Mouse (Mus musculus) neural tube, embryonic 15.5 days (tissue): Measurements from ENCODE around the gene Snx20. TPM values are rescaled to one million over a fixed set of nuclear protein-coding genes. Genes with fewer than 3 reads are reported as not detected.
"Not testable (repeated sequence)": the region's sequence is repeated elsewhere in the genome, so short reads cannot be mapped to it uniquely, and the experiment has no call there.

Experiments used
- ATAC-seq: fragments of 200-750 bp; cut with Nextera tagmentation; 2 replicates; pipeline ENCODE4 v1.8.0; 2017; ENCODE audit warnings: mild to moderate bottlenecking, moderate TSS enrichment, moderate library complexity; ENCODE audit not compliant: low FRiP score
- H3K27ac ChIP-seq: fragments of 300-500 bp; sonication (generic); replicated peaks from 2 replicates; pipeline ENCODE4 v1.5.1; 2015; ENCODE audit warnings: mild to moderate bottlenecking, inconsistent platforms
- H3K27me3 ChIP-seq: fragments of 300-500 bp; sonication (generic); replicated peaks from 2 replicates; pipeline ENCODE4 v1.6.1; 2015; ENCODE audit warnings: inconsistent platforms
- H3K36me3 ChIP-seq: fragments of 300-500 bp; sonication (generic); 2 replicates; pipeline ENCODE4 v1.6.1; 2015; ENCODE audit warnings: inconsistent platforms
- H3K4me1 ChIP-seq: fragments of 300-500 bp; sonication (generic); 2 replicates; pipeline ENCODE4 v1.6.1; 2015; ENCODE audit warnings: inconsistent platforms
- H3K4me2 ChIP-seq: fragments of 300-500 bp; sonication (generic); 2 replicates; pipeline ENCODE4 v1.6.1; 2015; ENCODE audit warnings: inconsistent platforms, mild to moderate bottlenecking, moderate library complexity
- H3K4me3 ChIP-seq: fragments of 300-500 bp; sonication (generic); replicated peaks from 2 replicates; pipeline ENCODE4 v1.5.1; 2015; ENCODE audit warnings: mild to moderate bottlenecking, inconsistent platforms
- H3K9ac ChIP-seq: fragments of 300-500 bp; sonication (generic); replicated peaks from 2 replicates; pipeline ENCODE4 v1.6.1; 2015; ENCODE audit warnings: mild to moderate bottlenecking, inconsistent platforms
- H3K9me3 ChIP-seq: fragments of 300-500 bp; sonication (generic); replicated peaks from 2 replicates; pipeline ENCODE4 v1.6.1; 2016; ENCODE audit warnings: inconsistent platforms
- WGBS: fragments of 180-500 bp; shearing (Covaris S2); methylation state at CpG from one replicate; pipeline ENCODE4 v1.1.7; 2015; ENCODE audit warnings: mixed read lengths; 5-methylcytosine and 5-hydroxymethylcytosine counted together
- polyA plus RNA-seq: library from polyadenylated mRNA; unstranded; fragments of >200 nt; fragmentation: Nextera tagmentation; extraction: Ambion mirVana; gene quantifications from 2 replicates; pipeline ENCODE4 v1.2.1, GENCODE M21; 2015

Snx20 gene
- polyA plus RNA-seq, 1 experiment from 2014 or later = 1.2 TPM

DNA sequence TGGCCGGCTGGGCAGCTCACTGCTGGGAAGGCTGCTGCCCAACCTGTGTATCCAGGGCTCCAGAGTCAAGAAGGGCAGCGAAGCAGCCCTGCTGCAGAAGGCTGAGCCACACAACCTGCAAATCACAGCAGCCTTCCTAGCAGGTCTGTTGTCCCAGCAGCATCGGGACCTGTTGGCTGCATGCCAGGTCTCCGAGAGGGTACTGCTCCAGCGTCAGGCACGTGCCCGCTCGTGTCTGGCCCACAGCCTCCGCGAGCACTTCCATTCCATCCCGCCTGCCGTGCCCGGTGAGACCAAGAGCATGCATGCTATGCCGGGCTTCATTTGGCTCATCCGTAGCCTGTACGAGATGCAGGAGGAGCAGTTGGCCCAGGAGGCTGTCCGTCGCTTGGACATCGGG is 29.0 kb upstream of the Snx20 start:
- Histone ChIP-seq H3K36me3 (no peaks in the 10 kb centered on the region), H3K4me3 (no peak overlapping the region), H3K4me1 (peaks cover 12% of the 10 kb centered on the region), H3K4me2 (no peak overlapping the region), H3K27ac (no peak overlapping the region), H3K9me3 (no peaks in the 10 kb centered on the region), H3K27me3 (no peaks in the 10 kb centered on the region), H3K9ac (no peak overlapping the region)
- 73% methylated on average over 19 of the region's 19 CpGs for WGBS
- no peak for ATAC-seq

- Histone ChIP-seq H3K4me3 (no peak overlapping the region), H3K36me3 (no peaks in the 10 kb centered on the region), H3K4me2 (no peak overlapping the region), H3K27ac (no peak overlapping the region), H3K4me1 (peaks cover 12% of the 10 kb centered on the region), H3K9me3 (no peaks in the 10 kb centered on the region), H3K9ac (no peak overlapping the region), H3K27me3 (no peaks in the 10 kb centered on the region)
- ATAC-seq = no peak
- WGBS = 77% methylated on average over 16 of the region's 16 CpGs
These were observed 28.2 kb upstream of the Snx20 start for GRCm38 (mm10) chr8:88664121-88664520.

GRCm38 (mm10) chr8:88662401-88662821 is 26.5 kb upstream of the Snx20 start:
- ATAC-seq = no peak
- H3K27me3 ChIP-seq = no peaks in the 10 kb centered on the region
- no peaks in the 10 kb centered on the region for H3K9me3 ChIP-seq
- no peak overlapping the region for H3K4me2 ChIP-seq
- no peak overlapping the region for H3K4me3 ChIP-seq
- H3K27ac ChIP-seq = no peak overlapping the region
- WGBS = 85% methylated on average over 6 of the region's 6 CpGs
- H3K36me3 ChIP-seq = no peaks in the 10 kb centered on the region
- peaks cover 5% of the 10 kb centered on the region; the same call in 1 of the 2 replicates for H3K4me1 ChIP-seq
- no peak overlapping the region for H3K9ac ChIP-seq

GRCm38 (mm10) chr8:88659873-88660272 is 23.9 kb upstream of the Snx20 start:
- Histone ChIP-seq H3K9me3 (no peaks in the 10 kb centered on the region), H3K27ac (no peak overlapping the region), H3K9ac (no peak overlapping the region), H3K36me3 (no peaks in the 10 kb centered on the region), H3K4me1 (peaks cover 2% of the 10 kb centered on the region; the same call in 1 of the 2 replicates), H3K4me3 (no peak overlapping the region), H3K27me3 (no peaks in the 10 kb centered on the region), H3K4me2 (no peak overlapping the region)
- 77% methylated on average over 3 of the region's 3 CpGs for WGBS
- no peak for ATAC-seq

GRCm38 (mm10) chr8:88655334-88655733 is 19.4 kb upstream of the Snx20 start:
- peaks cover 6% of the 10 kb centered on the region; the same call in 1 of the 2 replicates for H3K27me3 ChIP-seq

GRCm38 (mm10) chr8:88651122-88651521 is 15.2 kb upstream of the Snx20 start:
- H3K36me3 ChIP-seq, ATAC-seq, H3K4me2 ChIP-seq, H3K9me3 ChIP-seq, H3K27ac ChIP-seq, H3K9ac ChIP-seq, H3K4me3 ChIP-seq: not testable (repeated sequence)
- H3K4me1 ChIP-seq = peaks cover 29% of the 10 kb centered on the region
- WGBS = 75% methylated on average over 4 of the region's 4 CpGs
- H3K27me3 ChIP-seq = peaks cover 16% of the 10 kb centered on the region

More at GRCm38 (mm10) chr8:88655334-88655733, 19.4 kb upstream of the Snx20 start:
- Histone ChIP-seq H3K4me2 (no peak overlapping the region), H3K27ac (no peak overlapping the region), H3K9me3 (no peaks in the 10 kb centered on the region), H3K4me3 (no peak overlapping the region), H3K9ac (no peak overlapping the region), H3K36me3 (no peaks in the 10 kb centered on the region), H3K4me1 (peaks cover 14% of the 10 kb centered on the region)
- ATAC-seq = no peak

DNA sequence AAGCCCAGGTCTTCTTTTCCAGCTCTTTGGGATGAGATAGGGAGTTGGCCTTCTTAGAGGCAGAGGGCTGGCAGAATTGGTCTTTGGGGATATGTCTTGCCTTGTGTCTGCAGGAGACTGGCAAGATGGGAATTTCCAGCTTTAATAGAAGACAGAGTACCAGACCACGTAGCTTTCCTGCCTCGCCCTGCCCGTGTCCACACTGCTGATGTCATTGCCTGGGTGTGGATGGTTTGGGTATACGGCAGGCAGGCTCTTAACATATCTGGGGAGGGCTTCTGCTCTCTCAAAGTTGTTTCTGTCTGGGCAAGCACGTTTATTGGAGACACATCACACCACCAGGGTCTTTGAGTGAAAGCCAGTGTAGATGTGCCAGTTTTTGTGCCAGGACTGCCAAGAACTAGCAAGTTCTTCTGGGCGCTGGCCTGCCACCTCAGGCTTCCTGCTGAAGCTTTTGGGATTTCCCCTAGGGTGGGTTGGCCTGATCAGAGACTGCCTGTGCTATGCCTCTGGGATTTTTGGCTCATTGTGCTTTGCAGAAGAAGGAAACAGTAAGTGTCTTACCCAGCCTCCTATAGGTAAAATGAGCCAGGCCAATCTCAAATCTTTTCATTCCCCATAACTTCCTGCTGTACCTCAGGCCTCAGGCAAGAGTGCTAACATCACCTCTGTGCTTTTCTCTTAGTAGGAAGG is 14.2 kb upstream of the Snx20 start:
- 82% methylated on average over 6 of the region's 6 CpGs for WGBS
- Histone ChIP-seq H3K27ac (no peak overlapping the region), H3K4me2 (no peak overlapping the region), H3K9me3 (no peaks in the 10 kb centered on the region), H3K36me3 (no peaks in the 10 kb centered on the region), H3K4me3 (no peak overlapping the region), H3K9ac (no peak overlapping the region), H3K4me1 (peaks cover 29% of the 10 kb centered on the region), H3K27me3 (peaks cover 16% of the 10 kb centered on the region)
- ATAC-seq = no peak

DNA sequence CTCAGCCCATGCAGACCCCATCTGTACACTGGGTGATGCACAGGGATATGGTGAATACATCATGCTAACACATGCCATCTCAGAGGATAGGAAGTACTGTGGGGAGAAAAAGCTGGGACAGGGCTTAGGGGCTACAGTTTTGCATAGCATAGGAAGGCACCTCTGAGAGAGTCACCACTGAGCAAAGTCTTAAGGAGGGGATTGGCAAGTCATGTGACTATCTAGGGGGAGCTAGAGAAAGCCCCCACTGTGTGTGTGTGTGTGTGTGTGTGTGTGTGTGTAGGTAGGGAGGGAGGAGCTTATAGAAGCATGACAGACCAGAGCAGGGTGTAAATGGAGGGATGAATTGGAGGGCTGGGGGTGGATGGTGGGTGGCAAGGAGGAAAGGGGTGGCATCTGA is 12.4 kb upstream of the Snx20 start:
- H3K27me3 ChIP-seq = peaks cover 16% of the 10 kb centered on the region
- no peaks in the 10 kb centered on the region for H3K9me3 ChIP-seq
- H3K4me1 ChIP-seq = peaks cover 21% of the 10 kb centered on the region
- H3K36me3 ChIP-seq = no peaks in the 10 kb centered on the region
- no peak overlapping the region for H3K4me2 ChIP-seq
- H3K9ac ChIP-seq = no peak overlapping the region
- no peak overlapping the region for H3K27ac ChIP-seq
- no peak for ATAC-seq
- no peak overlapping the region for H3K4me3 ChIP-seq

DNA sequence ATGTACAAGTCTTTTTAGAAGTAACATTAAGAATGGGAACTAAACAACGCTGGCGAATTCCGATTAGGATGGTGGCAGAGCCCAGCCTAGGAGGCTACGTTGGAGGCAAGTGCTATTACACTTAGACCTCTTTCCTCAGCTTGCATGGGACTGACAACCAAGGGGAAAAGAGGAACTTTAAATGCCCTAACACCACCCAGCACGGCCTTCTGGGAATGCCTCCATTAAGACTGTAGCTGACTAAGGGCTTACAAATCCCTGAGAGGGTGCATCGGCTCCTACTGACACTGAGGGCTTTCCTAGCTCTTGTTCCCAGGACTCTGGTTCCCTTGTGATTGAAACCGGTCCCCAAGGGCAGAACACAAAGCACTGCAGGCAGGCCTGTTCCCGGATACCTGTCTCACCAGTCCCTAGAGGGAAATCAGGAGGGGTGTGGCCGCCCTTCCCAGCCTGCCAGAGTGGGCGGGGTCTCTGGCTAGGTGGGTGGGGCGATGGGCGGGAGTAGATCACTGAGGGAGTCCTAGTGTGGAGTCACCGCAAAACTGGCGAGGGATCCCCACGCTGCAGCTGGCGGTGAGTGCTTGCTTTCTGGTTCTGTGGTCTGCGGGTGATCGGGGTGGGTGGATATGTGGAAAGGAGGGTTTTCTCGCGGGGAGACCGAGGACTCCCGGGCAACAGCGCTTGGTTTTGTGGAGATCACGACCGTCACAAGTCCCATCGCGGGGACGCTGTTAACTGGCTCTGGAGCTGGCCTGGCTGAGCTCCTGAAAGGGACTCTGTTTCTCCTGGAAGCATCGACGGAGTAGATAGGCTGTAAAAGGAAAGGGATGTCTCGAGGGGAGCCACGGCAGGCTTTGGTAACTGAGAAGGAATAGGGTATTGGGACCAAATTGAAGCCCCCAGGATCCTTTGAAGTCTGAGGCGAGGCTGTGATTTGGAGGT is 11.2 kb upstream of the Snx20 start, which contains the start of gene Nod2:
TSS of gene Nod2 (plus strand) at position 479 of the 942 bp plus-strand sequence.
- H3K9ac ChIP-seq = 0 out of 2 replicates have a peak within 1 kb of the TSS, but pooled peaks have one; percentile 29

GRCm38 (mm10) chr8:88642734-88643564 is 7.0 kb upstream of the Snx20 start:
- Histone ChIP-seq H3K27me3 (peaks cover 3% of the 10 kb centered on the region), H3K36me3 (no peaks in the 10 kb centered on the region), H3K4me3 (no peak overlapping the region), H3K9me3 (no peaks in the 10 kb centered on the region; the same call in 1 of the 2 replicates), H3K9ac (no peak overlapping the region), H3K4me2 (no peak overlapping the region), H3K4me1 (peaks cover 11% of the 10 kb centered on the region), H3K27ac (no peak overlapping the region)
- ATAC-seq = no peak
- 72% methylated on average over 5 of the region's 5 CpGs for WGBS

More for the DNA sequence above, 11.2 kb upstream of the Snx20 start, which contains the start of gene Nod2:
- peaks cover 14% of the 10 kb centered on the region for H3K4me1 ChIP-seq
- peak within 1 kb of the TSS; percentile 59 for H3K4me2 ChIP-seq
- peaks cover 16% of the 10 kb centered on the region for H3K27me3 ChIP-seq
- H3K4me3 ChIP-seq = peak within 1 kb of the TSS; percentile 31
- H3K27ac ChIP-seq = no peak within 1 kb of the TSS
- no peaks in the 10 kb centered on the region for H3K36me3 ChIP-seq
- 9% methylated on average over 33 of the region's 33 CpGs for WGBS
- no peak for ATAC-seq
- no peaks in the 10 kb centered on the region for H3K9me3 ChIP-seq

- Histone ChIP-seq H3K36me3 (no peaks in the 10 kb centered on the region), H3K4me1 (no peaks in the 10 kb centered on the region), H3K27me3 (no peaks in the 10 kb centered on the region), H3K27ac (no peak overlapping the region), H3K4me2 (no peak overlapping the region), H3K9ac (no peak overlapping the region), H3K4me3 (no peak overlapping the region), H3K9me3 (no peaks in the 10 kb centered on the region; the same call in 1 of the 2 replicates)
- ATAC-seq = no peak
- 98% methylated on average over 3 of the region's 3 CpGs for WGBS
These were observed 3.0 kb upstream of the Snx20 start for GRCm38 (mm10) chr8:88638908-88639307.
